ENCODE assay signal across 10 mouse cellular contexts in the genomic region with DNA sequence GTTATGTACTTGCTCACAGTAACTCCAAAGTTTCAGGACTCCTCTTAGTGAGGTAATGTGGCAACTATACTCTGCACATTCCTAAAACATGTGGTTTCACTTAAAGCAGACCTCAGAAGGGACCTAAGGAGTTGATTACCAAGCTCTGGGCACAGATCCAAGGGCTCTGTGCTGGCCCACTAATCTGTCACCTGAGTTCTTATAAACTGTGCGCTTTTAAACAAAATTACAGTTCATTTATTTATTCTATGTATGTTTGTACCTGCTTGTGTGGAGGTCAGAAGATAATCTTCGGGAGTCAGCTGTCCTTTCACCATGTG. TPM values are rescaled to one million over a fixed set of nuclear protein-coding genes. Genes with fewer than 3 reads are reported as not detected.
A peak's percentile ranks its signal among the peaks of the same experiment; 100 is the strongest.
DNase-seq lines count a peak whose midpoint lies in the region; ATAC-seq and TF ChIP-seq lines count a peak whose summit lies in the region.
"Had no signal": no experiment of that assay in that cellular context is flagged by ENCODE, and none has a peak within 500 bp of the region (broad histone marks: within the 10 kb centered on the region; RNA-seq: fewer than 3 reads in every experiment).

No protein-coding gene starts in this region.

- H3K36me3 ChIP-seq in liver, adult 2 months (ENCODE audit: control insufficient read depth, insufficient read depth, low read length): peaks cover 4% of the 10 kb centered on the region
- no peaks in the 10 kb centered on the region for H3K36me3 ChIP-seq in liver, embryonic 11.5 days (ENCODE audit: control insufficient read depth, insufficient read depth, low read length)
- no peaks in the 10 kb centered on the region for H3K36me3 ChIP-seq in stomach, embryonic 14.5 days (ENCODE audit: control insufficient read depth, insufficient read depth, low read length)
- H3K36me3 ChIP-seq in forebrain, embryonic 13.5 days (ENCODE audit: poor library complexity, severe bottlenecking): no peaks in the 10 kb centered on the region
- H3K36me3 ChIP-seq: midbrain, embryonic 12.5 days had no signal

- H3K79me2 ChIP-seq in liver, adult 2 months (ENCODE audit: control insufficient read depth, insufficient read depth, low read length): peaks cover 9% of the 10 kb centered on the region; the same call in 1 of the 2 replicates

- H3K4me2 ChIP-seq in liver, embryonic 11.5 days: no peak overlapping the region
- no peak overlapping the region for H3K4me2 ChIP-seq in stomach, embryonic 14.5 days (replicated peaks; ENCODE audit: low read depth, low read length)
- H3K4me2 ChIP-seq in forebrain, embryonic 13.5 days: no peak overlapping the region
- H3K4me2 ChIP-seq: midbrain, embryonic 12.5 days had no signal

- H3K9me3 ChIP-seq in liver, embryonic 11.5 days (ENCODE audit: control insufficient read depth, low read length): no peaks in the 10 kb centered on the region
- no peaks in the 10 kb centered on the region for H3K9me3 ChIP-seq in stomach, embryonic 14.5 days (ENCODE audit: control insufficient read depth, low read depth, low read length)
- H3K9me3 ChIP-seq in forebrain, embryonic 13.5 days (replicated peaks): no peaks in the 10 kb centered on the region
- H3K9me3 ChIP-seq: midbrain, embryonic 12.5 days had no signal

- no peak for ATAC-seq in liver, embryonic 11.5 days (replicated peaks; ENCODE audit: low FRiP score)
- peak; percentile 28; the same call in 1 of the 2 replicates for ATAC-seq in stomach, embryonic 14.5 days (ENCODE audit: insufficient number of reproducible peaks, insufficient read depth, low FRiP score, low read depth)
- no peak for ATAC-seq in forebrain, embryonic 13.5 days

- H3K27me3 ChIP-seq in liver, adult 2 months (ENCODE audit: control insufficient read depth, insufficient read depth, low read length): no peaks in the 10 kb centered on the region
- no peaks in the 10 kb centered on the region for H3K27me3 ChIP-seq in liver, embryonic 11.5 days (replicated peaks; ENCODE audit: control insufficient read depth, insufficient read depth, low read length)
- no peaks in the 10 kb centered on the region for H3K27me3 ChIP-seq in stomach, embryonic 14.5 days (ENCODE audit: control insufficient read depth, insufficient read depth, low read length)
- H3K27me3 ChIP-seq in forebrain, embryonic 13.5 days: no peaks in the 10 kb centered on the region
- H3K27me3 ChIP-seq: midbrain, embryonic 12.5 days had no signal

- H3K27ac ChIP-seq in liver, adult 2 months (replicated peaks; ENCODE audit: insufficient read depth, low read depth, low read length): no peak overlapping the region
- H3K27ac ChIP-seq in liver, embryonic 11.5 days (ENCODE audit: low read depth, low read length): no peak overlapping the region
- H3K27ac ChIP-seq in stomach, embryonic 14.5 days (ENCODE audit: low read length): no peak overlapping the region; the same call in 1 of the 2 replicates
- H3K27ac ChIP-seq in forebrain, embryonic 13.5 days: no peak overlapping the region
- H3K27ac ChIP-seq: midbrain, embryonic 12.5 days had no signal

- 26% methylated on average over 2 of the region's 2 CpGs for WGBS in liver, adult 2 months
- 65% methylated on average over 2 of the region's 2 CpGs for WGBS in liver, embryonic 11.5 days
- WGBS in stomach, embryonic 14.5 days: 31% methylated on average over 2 of the region's 2 CpGs
- 85% methylated on average over 2 of the region's 2 CpGs for WGBS in forebrain, embryonic 13.5 days

- DNase-seq in cerebellum, adult 8-10 months: peak; percentile 7
- DNase-seq in cerebellum, adult 11 months: no peak
- peak; percentile 40 for DNase-seq in liver, adult 2 months (ENCODE audit: extremely low read depth, low read depth, low spot score)
- no peak for DNase-seq in liver, embryonic 11.5 days (ENCODE audit: low spot score)
- DNase-seq in fibroblast of lung, adult 2 months (ENCODE audit: low read depth): peak; percentile 60
- no peak for DNase-seq in thymus, postnatal 36 days

- TF ChIP-seq POLR2A in liver, adult 2 months (IDR thresholded peaks at IDR 0.05; ENCODE audit: extremely low read depth, insufficient read depth, low read length): no peak

- peaks cover 3% of the 10 kb centered on the region for H3K4me1 ChIP-seq in liver, adult 2 months (ENCODE audit: control insufficient read depth, insufficient read depth, low read length)
- no peaks in the 10 kb centered on the region; the same call in 1 of the 2 replicates for H3K4me1 ChIP-seq in liver, embryonic 11.5 days (replicated peaks; ENCODE audit: control insufficient read depth, insufficient read depth, low read length)
- peaks cover 8% of the 10 kb centered on the region; the same call in 1 of the 2 replicates for H3K4me1 ChIP-seq in stomach, embryonic 14.5 days (ENCODE audit: control insufficient read depth, insufficient read depth, low read length)
- peaks cover 6% of the 10 kb centered on the region; the same call in 1 of the 2 replicates for H3K4me1 ChIP-seq in forebrain, embryonic 13.5 days
- H3K4me1 ChIP-seq: midbrain, embryonic 12.5 days had no signal

- no peak overlapping the region for H3K9ac ChIP-seq in liver, adult 2 months (ENCODE audit: low read depth, low read length)
- no peak overlapping the region for H3K9ac ChIP-seq in liver, embryonic 11.5 days (ENCODE audit: low read depth, low read length)
- H3K9ac ChIP-seq in stomach, embryonic 14.5 days (replicated peaks; ENCODE audit: low read depth, low read length): no peak overlapping the region
- no peak overlapping the region for H3K9ac ChIP-seq in forebrain, embryonic 13.5 days
- H3K9ac ChIP-seq: midbrain, embryonic 12.5 days had no signal

- no peak overlapping the region for H3K4me3 ChIP-seq in liver, adult 2 months (ENCODE audit: insufficient read depth, low read depth, low read length)
- no peak overlapping the region for H3K4me3 ChIP-seq in liver, embryonic 11.5 days (ENCODE audit: low read depth, low read length)
- no peak overlapping the region for H3K4me3 ChIP-seq in stomach, embryonic 14.5 days (ENCODE audit: low read depth, low read length)
- H3K4me3 ChIP-seq in forebrain, embryonic 13.5 days: no peak overlapping the region
- H3K4me3 ChIP-seq: midbrain, embryonic 12.5 days had no signal

- TF ChIP-seq CTCF in liver, adult 2 months (IDR thresholded peaks at IDR 0.05; ENCODE audit: low read depth, low read length): no peak

RNA-seq across cellular contexts. Expression of gene Nr5a1, which starts 57.1 kb away (rescaled TPM):
- total RNA-seq in liver, adult 2 months (2014; rRNA removed): 0.74 TPM in 1 of 2 replicates, not detected in the other
- polyA plus RNA-seq in liver, adult 2 months (2012; rRNA removed): not detected in 2 replicates
- 0.11 and 0.25 TPM in 2 replicates for polyA plus RNA-seq in liver, embryonic 11.5 days (2014; fragmentation: Nextera tagmentation; extraction: Ambion mirVana)
- 0.28 and 0.41 TPM in 2 replicates for polyA plus RNA-seq in stomach, embryonic 14.5 days (2014; fragmentation: Nextera tagmentation; extraction: Ambion mirVana)
- polyA plus RNA-seq in forebrain, embryonic 13.5 days (2015; fragmentation: Nextera tagmentation; extraction: Ambion mirVana): 1.4 and 2.4 TPM in 2 replicates
- total RNA-seq: left cerebral cortex, postnatal 10 days had no signal

Comparison
In these comparisons a context has a peak if more than half of its experiments do, and no peak if none do; other contexts are left out.
1. DNase-seq: peak in cerebellum, adult 8-10 months (single experiment), liver, adult 2 months (single experiment) and fibroblast of lung, adult 2 months (single experiment); none in cerebellum, adult 11 months (single experiment), liver, embryonic 11.5 days (single experiment) and thymus, postnatal 36 days (0 of 2).